Mouse (Mus musculus): ENCODE measurements around the gene Gm49630.
"Not testable (repeated sequence)": the region's sequence is repeated elsewhere in the genome, so short reads cannot be mapped to it uniquely, and the experiment has no call there.

Gm49630 gene

DNA sequence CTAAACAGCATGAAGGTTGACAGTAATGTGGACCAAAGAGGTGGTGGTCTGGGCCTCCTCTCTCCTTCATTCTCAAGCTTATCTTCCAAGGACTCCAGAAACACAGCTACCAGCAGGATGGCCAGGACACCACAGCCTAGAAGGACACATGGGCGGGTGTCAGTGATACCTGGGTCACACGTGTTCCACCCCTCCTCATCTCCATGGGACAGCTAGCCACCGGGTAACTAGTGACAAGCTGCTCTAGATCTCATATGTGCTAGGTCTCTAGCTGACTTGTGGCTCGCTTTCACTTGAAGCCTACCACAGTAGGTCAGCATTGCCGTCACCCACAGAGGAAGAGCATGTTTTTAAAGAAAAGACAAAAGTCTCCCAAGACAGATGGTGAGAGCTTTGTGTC is at the start of gene Gm49630:
Gene Gm49630, minus strand, starts transcription at position 101 of the 400 bp plus-strand sequence.
- not testable (repeated sequence) for DNase-seq

- peak; percentile 10 for DNase-seq
Observed at GRCm38 (mm10) chr17:7420191-7420973, 48.6 kb upstream of the Gm49630 start.

- DNase-seq, result not testable (repeated sequence)
Observed at GRCm38 (mm10) chr17:7414601-7415310, 43.0 kb upstream of the Gm49630 start.

DNA sequence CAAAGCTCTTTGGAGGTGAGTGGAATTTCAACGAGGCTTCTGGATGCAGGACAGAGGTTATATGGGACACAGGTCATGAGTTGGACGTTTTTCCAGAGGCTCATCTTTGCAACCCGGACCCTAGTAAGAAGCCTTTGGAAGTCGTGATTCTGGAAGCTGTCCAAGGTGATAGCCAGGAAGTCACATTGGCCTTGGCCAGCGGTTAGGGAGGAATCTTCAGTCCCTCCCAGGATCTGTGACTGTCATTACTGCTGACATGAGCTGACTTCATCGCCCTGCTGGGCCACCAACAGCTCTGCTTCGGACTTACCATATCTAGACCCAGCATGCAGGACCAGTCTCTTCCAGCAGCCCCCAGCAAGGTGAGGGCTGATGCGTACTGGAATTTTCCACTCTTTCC is 41.6 kb upstream of the Gm49630 start:
- not testable (repeated sequence) for DNase-seq

DNA sequence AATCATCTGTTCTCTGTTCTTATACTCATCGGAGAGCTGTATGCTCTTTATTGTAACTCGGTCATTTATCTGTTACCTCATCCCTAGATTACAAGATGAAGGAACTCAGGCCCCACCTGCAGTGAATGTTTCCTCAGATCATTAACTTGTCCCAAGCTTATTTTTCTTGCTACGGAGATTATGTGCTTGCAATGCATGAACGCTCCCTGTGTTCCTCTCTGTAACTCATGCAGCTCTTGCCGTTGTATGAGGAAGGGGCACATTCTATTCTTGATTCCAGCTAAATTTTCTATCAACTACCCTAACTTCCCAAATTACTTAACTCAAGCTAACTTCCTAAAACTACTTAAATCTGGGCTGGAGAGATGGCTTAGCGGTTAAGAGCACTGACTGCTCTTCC is 28.0 kb upstream of the Gm49630 start:
- not testable (repeated sequence) for DNase-seq

DNA sequence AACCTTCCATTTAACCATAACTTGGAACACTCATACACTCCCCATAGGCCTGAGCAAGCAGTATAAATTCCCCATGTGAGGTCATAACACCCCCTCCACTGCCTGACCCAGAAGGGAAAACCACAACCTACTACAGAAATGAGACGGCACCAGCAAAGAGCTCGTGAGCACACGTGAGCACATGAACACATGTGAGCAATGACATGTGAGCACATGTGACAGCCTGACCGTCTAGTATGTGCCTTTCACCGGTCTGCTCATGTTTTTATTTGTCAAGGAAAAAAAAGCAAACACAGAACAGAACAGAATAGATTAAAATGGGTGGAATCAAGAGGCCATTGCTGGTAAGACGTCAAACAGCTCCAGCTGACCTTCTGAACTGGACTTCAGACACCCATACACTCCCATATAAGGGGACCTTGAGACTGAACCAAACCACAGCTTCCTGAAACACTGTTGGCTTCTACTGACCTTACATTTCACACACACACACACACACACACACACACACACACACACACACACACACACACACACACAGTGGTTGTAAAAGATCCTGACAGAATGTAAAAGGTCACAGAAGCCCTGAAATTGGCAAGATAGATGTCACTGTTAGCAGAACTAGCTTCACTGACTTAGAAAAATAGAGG is 26.5 kb upstream of the Gm49630 start:
- not testable (repeated sequence) for DNase-seq

- DNase-seq, result not testable (repeated sequence)
Observed at GRCm38 (mm10) chr17:7397079-7397478, 25.3 kb upstream of the Gm49630 start.

DNA sequence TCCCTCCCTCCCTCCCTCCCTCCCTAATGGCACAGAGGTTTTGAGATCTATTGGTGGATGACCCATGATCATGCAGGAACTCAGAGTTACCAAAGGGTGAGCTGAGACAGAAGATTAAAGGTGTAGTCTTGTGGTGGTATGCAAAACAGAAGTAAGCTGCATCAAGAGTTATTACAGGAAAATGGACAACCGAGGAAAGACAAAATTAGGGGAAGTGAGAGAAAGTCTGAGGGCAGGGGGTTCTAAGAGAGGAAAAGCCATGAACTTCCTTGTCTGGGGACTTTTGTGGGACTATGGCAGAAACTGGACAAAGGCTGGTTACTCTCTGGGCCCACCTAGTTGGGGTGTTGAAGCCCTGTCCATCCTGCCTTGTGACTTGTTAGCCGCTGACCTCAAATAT is 24.5 kb upstream of the Gm49630 start:
- not testable (repeated sequence) for DNase-seq

- not testable (repeated sequence) for DNase-seq
Observed at GRCm38 (mm10) chr17:7395671-7396070, 23.9 kb upstream of the Gm49630 start.

DNA sequence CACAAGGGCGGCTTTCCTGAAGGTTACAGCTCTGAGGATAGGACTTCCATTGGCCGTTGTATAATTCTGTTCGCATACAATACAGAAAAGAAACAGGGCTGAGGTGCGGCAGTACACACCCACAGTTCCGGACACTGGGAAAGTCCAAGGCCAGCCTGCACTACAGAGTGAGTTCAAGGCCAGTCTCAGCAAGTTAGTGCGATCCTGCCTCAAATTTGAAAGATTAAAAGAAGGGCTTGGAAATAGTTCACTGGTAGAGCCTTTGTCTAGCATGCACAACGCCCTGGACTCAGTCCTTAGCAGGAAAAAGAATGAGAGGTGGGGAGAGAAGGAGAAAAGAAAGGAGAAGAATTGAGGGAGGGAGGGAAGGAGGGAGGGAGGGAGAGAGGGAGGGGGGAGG is 23.3 kb upstream of the Gm49630 start:
- not testable (repeated sequence) for DNase-seq

- DNase-seq, result not testable (repeated sequence)
Observed at GRCm38 (mm10) chr17:7389898-7390297, 18.1 kb upstream of the Gm49630 start.

GRCm38 (mm10) chr17:7388958-7389356 is 17.2 kb upstream of the Gm49630 start:
- not testable (repeated sequence) for DNase-seq

GRCm38 (mm10) chr17:7388341-7388957 is 16.7 kb upstream of the Gm49630 start:
- DNase-seq, result not testable (repeated sequence)

GRCm38 (mm10) chr17:7386016-7386415 is 14.2 kb upstream of the Gm49630 start:
- not testable (repeated sequence) for DNase-seq

GRCm38 (mm10) chr17:7385364-7385763 is 13.6 kb upstream of the Gm49630 start, which contains the start of gene Unc93a2:
Gene Unc93a2 (minus strand): TSS chr17:7385464.
- DNase-seq, result not testable (repeated sequence)

GRCm38 (mm10) chr17:7383167-7384143 is 11.7 kb upstream of the Gm49630 start:
- DNase-seq, result not testable (repeated sequence)

- not testable (repeated sequence) for DNase-seq
Observed at GRCm38 (mm10) chr17:7382711-7383110, 10.9 kb upstream of the Gm49630 start.

DNA sequence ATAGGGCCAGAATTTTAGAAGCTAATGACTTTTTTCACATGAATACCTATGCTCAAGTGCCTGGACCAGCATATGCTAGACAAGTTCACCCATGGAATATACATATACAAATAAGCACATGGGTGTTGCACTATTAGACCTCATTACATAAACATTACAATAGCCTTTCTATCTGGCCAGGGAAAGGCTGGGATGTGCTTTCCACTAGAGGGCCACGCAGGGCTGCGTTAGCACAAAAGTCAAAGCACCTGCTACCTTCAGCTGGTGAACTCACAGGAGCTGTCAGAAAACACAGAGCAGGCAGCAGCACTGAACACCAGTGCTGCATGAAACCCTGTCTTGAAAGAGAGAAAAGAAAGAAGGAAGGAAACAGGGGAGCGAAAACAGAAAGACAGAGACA is 6.1 kb upstream of the Gm49630 start:
- not testable (repeated sequence) for DNase-seq

DNA sequence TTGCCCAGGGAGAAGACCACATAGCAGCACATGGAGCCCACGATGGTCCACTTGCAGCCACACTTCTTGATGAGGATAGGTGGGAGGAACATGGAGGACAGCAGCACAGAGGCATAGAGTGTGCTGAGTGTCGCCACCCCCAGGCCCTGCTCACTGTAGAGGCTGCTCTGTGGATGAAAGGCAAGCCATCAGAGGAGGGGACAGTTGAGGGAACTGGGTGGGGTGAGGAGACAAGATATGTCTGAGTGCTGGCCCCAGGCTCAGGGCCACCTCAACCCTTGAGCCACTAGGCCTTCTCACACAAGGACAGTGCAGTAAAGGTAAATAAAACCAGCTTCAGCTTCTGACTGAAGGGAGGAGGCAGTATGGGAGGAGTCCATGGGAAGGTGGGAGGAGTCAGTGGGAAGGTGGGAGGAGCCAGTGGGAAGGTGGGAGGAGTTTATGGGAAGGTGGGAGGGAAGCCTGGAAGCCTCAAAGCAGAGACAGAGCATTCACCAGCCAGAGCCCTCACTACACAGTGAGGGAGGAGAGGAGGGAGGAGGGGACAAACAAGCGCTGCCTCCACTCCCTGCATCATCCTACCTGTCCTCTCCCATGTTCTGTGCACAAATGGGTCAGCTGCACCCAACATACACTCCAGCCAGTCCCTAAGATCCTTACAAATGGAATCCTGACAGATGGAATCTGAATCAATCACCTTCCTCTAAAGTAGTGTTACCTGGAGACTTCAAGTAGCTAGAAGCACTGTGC is 5.3 kb upstream of the Gm49630 start:
- DNase-seq, result not testable (repeated sequence)

- not testable (repeated sequence) for DNase-seq
Observed at GRCm38 (mm10) chr17:7369401-7369800, 2.4 kb downstream of the Gm49630 start.
